Mouse (Mus musculus) monocyte, adult 5-6 weeks (primary cell): Measurements from ENCODE around the gene Vmn1r53. TPM values are rescaled to one million over a fixed set of nuclear protein-coding genes. Genes with fewer than 3 reads are reported as not detected.
"Not testable (repeated sequence)": the region's sequence is repeated elsewhere in the genome, so short reads cannot be mapped to it uniquely, and the experiment has no call there.

Experiments used
- ATAC-seq: fragments of 153-309, 156-312 bp; replicated peaks from 2 replicates; pipeline ENCODE4 v1.8.0; 2017; ENCODE audit warnings: mild to moderate bottlenecking; ENCODE audit not compliant: low TSS enrichment, insufficient number of reproducible peaks, severe bottlenecking, poor library complexity, low FRiP score
- total RNA-seq: library from RNA; stranded (forward); fragments of 200-1000, 200-491, 200-594 nt; gene quantifications from 3 replicates; pipeline ENCODE4 v1.2.3, GENCODE M21; 2017

Gene Vmn1r53
- not detected in 3 replicates for total RNA-seq

DNA sequence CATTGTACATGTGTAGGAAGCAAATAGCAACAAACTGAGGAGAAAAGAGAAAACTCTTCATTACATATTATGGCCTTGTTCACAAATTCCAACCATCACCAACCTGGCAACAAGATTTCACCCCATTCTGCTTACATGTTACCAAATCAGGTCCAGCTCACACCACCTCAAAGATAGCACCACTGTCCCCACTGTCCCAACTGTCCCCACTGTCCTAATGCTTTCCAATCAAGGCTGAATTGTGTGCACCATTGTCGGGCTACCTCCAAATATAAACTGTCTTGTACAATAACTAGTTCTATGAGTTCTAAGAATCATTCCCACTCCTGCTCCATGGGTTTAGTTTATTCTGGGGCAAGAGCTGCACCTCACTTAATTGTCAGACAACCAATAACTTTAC is at the start of gene Vmn1r53:
Gene Vmn1r53 (minus strand): TSS at position 101 of the 400 bp plus-strand sequence.
- ATAC-seq = no peak

DNA sequence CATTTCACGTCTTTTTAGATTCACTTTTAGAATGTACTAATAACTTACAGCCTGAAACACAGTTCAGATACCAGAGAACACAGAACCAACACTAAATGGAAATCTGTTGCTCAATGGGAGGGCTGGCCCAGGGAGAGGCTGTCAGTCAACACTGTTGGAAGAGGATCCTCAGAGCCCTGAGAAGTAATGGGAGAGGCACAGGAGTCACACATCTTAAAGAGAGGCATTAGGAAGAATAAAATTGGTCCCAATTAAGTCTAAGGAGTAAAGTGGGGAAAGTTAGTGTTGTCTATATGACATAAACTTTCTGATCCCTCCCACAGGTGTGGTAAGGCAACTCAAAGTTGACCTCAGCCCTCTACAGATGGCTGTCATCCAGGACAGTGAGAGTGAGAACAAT is 21.8 kb upstream of the Vmn1r53 start, which contains the start of gene Vmn1r54:
Gene Vmn1r54 (plus strand): TSS at position 301 of the 400 bp plus-strand sequence.
- ATAC-seq = no peak

DNA sequence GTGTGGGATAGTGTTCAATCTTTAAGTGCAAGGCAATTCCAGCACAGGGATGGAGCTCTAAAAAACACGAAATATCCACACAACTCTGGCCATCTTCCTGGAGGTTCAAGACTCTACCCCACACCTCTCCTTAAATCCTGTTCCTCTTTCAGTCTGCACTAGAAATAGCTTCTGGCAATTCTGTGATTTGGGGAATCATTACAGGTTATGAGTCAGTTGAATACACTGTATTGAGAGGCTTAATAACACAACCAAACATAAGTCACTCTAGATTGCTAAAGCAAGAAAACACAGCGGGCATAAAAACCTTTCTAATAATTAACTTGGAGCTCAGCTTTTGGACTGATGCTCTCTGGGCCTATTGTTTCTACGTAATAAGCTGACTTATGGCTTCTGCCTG is 19.8 kb upstream of the Vmn1r53 start:
- ATAC-seq = no peak

DNA sequence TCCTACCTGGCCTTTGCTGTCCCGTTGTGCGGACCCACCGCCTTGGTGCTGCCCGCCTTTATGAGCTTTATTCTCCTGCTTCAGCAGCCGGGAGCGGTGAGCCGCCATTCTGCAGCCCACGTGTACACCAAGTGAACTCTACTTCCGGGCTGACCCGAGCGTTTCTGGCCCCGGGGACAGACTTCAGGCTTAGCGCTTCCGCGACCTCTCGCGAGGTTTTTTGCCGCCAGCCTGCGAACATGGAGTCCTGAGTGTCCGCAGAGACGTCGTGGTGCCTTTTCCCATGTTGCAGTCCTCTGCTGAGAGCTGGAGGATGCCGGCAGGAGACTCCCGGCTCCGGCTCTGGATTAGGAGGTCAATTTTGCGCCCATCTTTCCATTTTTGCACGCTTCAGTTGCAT is 8.4 kb upstream of the Vmn1r53 start:
- ATAC-seq = no peak

DNA sequence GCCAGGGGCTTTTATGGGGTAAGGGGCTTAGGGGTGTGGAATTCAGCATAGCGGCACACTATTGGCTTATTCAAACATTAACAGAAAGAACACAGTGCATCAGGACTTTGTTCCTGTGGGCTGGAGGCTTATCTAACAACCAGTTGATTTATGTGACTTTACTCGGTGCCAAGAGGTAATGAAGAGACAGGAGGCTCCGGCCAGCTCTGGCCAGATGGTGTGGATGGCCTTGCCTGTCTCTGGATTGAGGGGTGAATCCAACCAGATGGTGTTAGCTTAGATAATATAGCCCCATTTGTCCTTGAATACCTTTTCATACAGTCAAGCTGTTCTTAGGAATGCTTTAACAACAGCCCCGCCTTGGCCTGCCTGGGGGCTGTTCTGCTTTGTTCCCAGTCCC is 7.9 kb upstream of the Vmn1r53 start:
- ATAC-seq = not testable (repeated sequence)

DNA sequence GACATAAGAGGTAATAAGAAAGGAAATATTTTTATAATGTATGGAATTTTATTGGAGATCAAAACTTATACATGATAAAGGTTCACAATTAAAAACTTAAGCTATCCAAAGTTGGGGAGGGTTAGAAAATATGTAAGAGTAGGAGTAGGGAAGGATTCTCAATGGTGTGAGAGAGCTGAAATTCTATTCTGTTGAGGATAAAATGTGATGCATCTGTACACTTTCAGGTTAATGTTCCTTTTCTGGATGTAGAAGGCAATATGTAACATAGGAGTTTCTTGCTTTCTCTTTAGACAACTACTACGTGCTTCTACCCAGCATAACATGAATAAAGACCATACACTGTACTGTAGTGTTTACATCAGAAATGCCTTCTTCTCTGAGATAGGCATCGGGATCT is 21.7 kb downstream of the Vmn1r53 start, which contains the start of gene V1ra8:
Gene V1ra8 (plus strand): TSS at position 301 of the 400 bp plus-strand sequence.
- ATAC-seq = not testable (repeated sequence)

DNA sequence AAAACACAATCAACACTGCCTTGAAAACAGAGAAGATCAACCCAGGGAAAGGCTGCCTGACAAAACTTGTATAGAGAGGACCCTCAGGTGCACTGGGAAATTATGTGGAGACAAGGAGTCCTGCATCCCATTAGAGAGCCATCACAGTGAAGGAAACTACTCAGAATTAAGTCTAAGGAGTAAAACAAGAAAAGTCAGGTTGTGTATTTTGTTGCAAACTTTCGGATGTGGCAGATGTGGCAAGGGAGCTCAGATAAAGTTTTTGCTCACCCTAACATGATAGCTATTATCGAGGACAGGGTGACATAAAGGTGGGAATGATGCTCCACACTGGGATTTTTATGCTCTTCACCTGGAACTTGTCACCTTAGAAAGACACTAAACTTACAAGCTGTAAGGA is 49.7 kb downstream of the Vmn1r53 start, which contains the start of gene Vmn1r52:
Gene Vmn1r52 (plus strand): TSS at position 301 of the 400 bp plus-strand sequence.
- ATAC-seq = no peak

Other genes with a start within 250 kb of the Vmn1r53 start
- 0.10 TPM in 1 of 3 replicates, not detected in the others for gene Vmn1r47, start 208.3 kb downstream of the Vmn1r53 start, total RNA-seq
- not detected in 3 replicates for gene Vmn1r48, start 187.6 kb downstream of the Vmn1r53 start, total RNA-seq
- not detected in 3 replicates for gene Vmn1r49, start 145.9 kb downstream of the Vmn1r53 start, total RNA-seq
- gene Vmn1r50, start 123.0 kb downstream of the Vmn1r53 start, total RNA-seq = not detected in 3 replicates
- not detected in 3 replicates for gene Vmn1r51, start 101.8 kb downstream of the Vmn1r53 start, total RNA-seq
- not detected in 3 replicates for gene Vmn1r52, start 49.6 kb downstream of the Vmn1r53 start, total RNA-seq
- not detected in 3 replicates for gene V1ra8, start 21.6 kb downstream of the Vmn1r53 start, total RNA-seq
- gene Vmn1r54, start 21.9 kb upstream of the Vmn1r53 start, total RNA-seq = not detected in 3 replicates
- not detected in 3 replicates for gene BC048671, start 76.8 kb upstream of the Vmn1r53 start, total RNA-seq
- gene Chst13, start 100.7 kb upstream of the Vmn1r53 start, total RNA-seq = 4.2 to 5.0 TPM in 2 of 3 replicates, not detected in the other
- gene Uroc1, start 108.8 kb upstream of the Vmn1r53 start, total RNA-seq = not detected in 3 replicates
- 7.6 to 13.6 TPM (median 9.1 TPM) in 3 replicates for gene Zxdc, start 145.1 kb upstream of the Vmn1r53 start, total RNA-seq
- not detected in 3 replicates for gene Cfap100, start 204.4 kb upstream of the Vmn1r53 start, total RNA-seq
- gene Klf15, start 238.1 kb upstream of the Vmn1r53 start, total RNA-seq = not detected in 3 replicates